Mouse (Mus musculus) heart, embryonic 14.5 days (tissue): ENCODE results near the gene A030003K21Rik. TPM values are rescaled to one million over a fixed set of nuclear protein-coding genes. Genes with fewer than 3 reads are reported as not detected.
"Not testable (repeated sequence)": the region's sequence is repeated elsewhere in the genome, so short reads cannot be mapped to it uniquely, and the experiment has no call there.

Source experiments
- ATAC-seq: fragments of 200-750 bp; cut with Nextera tagmentation; 2 replicates; pipeline ENCODE4 v1.8.0; 2017; ENCODE audit warnings: low read depth, moderate TSS enrichment; ENCODE audit not compliant: insufficient number of reproducible peaks, insufficient read depth, low FRiP score
- H3K27ac ChIP-seq, 2 experiments: fragments of 200-500 bp in 1 of 2; fragments of 300-500 bp in 1 of 2; sonication (generic) in 1 of 2; replicated peaks in 1 of 2; 2 replicates each; pipeline ENCODE4 v1.5.1; 2012 to 2014; ENCODE audit warnings: low read depth in 2 of 2, low read length in 2 of 2, control low read depth in 1 of 2, mild to moderate bottlenecking in 1 of 2, mixed read lengths in 1 of 2; ENCODE audit not compliant: control insufficient read depth in 1 of 2, insufficient read depth in 1 of 2
- H3K27me3 ChIP-seq: fragments of 300-500 bp; sonication (generic); 2 replicates; pipeline ENCODE4 v1.6.1; 2014; ENCODE audit warnings: mild to moderate bottlenecking, low read length, control low read depth; ENCODE audit not compliant: control insufficient read depth, insufficient read depth
- H3K36me3 ChIP-seq: fragments of 300-500 bp; sonication (generic); 2 replicates; pipeline ENCODE4 v1.6.1; 2014; ENCODE audit warnings: mild to moderate bottlenecking, control low read depth, low read length, mixed read lengths; ENCODE audit not compliant: control insufficient read depth, insufficient read depth
- H3K4me1 ChIP-seq, 2 experiments: fragments of 200-500 bp in 1 of 2; fragments of 300-500 bp in 1 of 2; sonication (generic) in 1 of 2; 2 replicates each; pipeline ENCODE4 v1.6.1; 2012 to 2014; ENCODE audit warnings: low read length in 2 of 2, control low read depth in 1 of 2, mixed read lengths in 1 of 2; ENCODE audit not compliant: control insufficient read depth in 2 of 2, insufficient read depth in 2 of 2
- H3K4me2 ChIP-seq: fragments of 300-500 bp; sonication (generic); 2 replicates; pipeline ENCODE4 v1.6.1; 2014; ENCODE audit warnings: mild to moderate bottlenecking, low read length
- H3K4me3 ChIP-seq, 2 experiments: fragments of 200-500 bp in 1 of 2; fragments of 300-500 bp in 1 of 2; sonication (generic) in 1 of 2; 2 replicates each; pipeline ENCODE4 v1.5.1; 2012 to 2014; ENCODE audit warnings: low read length in 2 of 2, mild to moderate bottlenecking in 2 of 2, control low read depth in 1 of 2, low read depth in 1 of 2, moderate library complexity in 1 of 2; ENCODE audit not compliant: control insufficient read depth in 1 of 2, insufficient read depth in 1 of 2
- H3K9ac ChIP-seq: fragments of 300-500 bp; sonication (generic); 2 replicates; pipeline ENCODE4 v1.6.1; 2014; ENCODE audit warnings: mild to moderate bottlenecking, low read length
- H3K9me3 ChIP-seq: fragments of 300-500 bp; sonication (generic); 2 replicates; pipeline ENCODE4 v1.6.1; 2016; ENCODE audit warnings: low read length, control low read depth; ENCODE audit not compliant: control insufficient read depth
- WGBS: fragments of 180-500 bp; shearing (Covaris S2); extraction: QIAGEN DNeasy Blood & Tissue Kit; methylation state at CpG from one replicate; pipeline ENCODE4 v1.1.7; 2014; 5-methylcytosine and 5-hydroxymethylcytosine counted together
- polyA plus RNA-seq: library from polyadenylated mRNA; unstranded; fragments of >200 nt; fragmentation: Nextera tagmentation; extraction: Ambion mirVana; gene quantifications from 2 replicates; pipeline ENCODE4 v1.2.1, GENCODE M21; 2014

A030003K21Rik gene
- polyA plus RNA-seq, 1 experiment from 2014 or later, result not detected

DNA sequence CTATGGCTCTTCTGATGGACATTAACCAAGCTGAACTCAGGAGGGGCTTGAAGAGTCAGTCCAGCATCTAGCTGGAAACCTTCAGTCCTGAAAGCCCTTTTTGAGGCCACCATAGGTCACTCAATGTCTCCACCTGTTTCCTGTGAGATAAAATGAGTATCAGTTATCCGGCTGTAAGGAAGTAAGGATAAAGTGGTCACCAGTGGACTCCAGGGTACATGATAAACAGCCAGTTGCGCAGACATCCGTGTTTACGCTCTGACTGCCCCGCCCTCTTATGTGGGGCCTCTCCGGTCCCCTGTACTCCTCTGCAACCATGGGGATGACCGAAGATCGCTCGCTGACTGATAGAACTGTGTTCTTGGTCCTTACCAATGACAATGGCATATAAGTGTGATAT lies 31.2 kb upstream of the A030003K21Rik start:
- no peak overlapping the region for H3K4me2 ChIP-seq
- H3K9ac ChIP-seq, result no peak overlapping the region
- H3K27ac ChIP-seq, result no peak overlapping the region
- peak; percentile 71 for ATAC-seq
- no peaks in the 10 kb centered on the region for H3K9me3 ChIP-seq
- 50% methylated on average over 9 of the region's 9 CpGs for WGBS
- no peak overlapping the region for H3K4me3 ChIP-seq
- H3K4me1 ChIP-seq, result peaks cover 9 to 31% of the 10 kb centered on the region in 2 experiments; a peak in 3 of 4 replicates
- H3K27me3 ChIP-seq, result no peaks in the 10 kb centered on the region
- H3K36me3 ChIP-seq, result no peaks in the 10 kb centered on the region

DNA sequence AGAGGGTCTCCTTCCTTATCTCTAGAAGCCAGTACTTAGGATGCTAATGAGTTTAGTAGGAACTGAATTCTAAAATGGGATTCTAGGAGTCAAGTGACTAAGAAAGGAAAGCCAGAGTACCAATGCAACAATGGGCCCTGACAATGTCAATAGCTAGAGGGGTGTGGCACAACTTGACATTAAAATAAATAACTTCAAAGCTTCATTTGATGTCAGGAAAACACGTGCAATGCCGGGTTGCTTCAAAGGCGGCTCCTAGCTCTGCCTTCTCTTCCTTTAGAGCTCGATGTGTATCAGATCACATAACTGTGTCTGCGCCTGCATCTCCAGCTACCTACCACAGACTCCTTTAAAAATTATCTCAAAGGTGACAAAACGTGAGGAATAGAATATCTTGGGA lies 30.7 kb upstream of the A030003K21Rik start:
- no peak overlapping the region for H3K27ac ChIP-seq
- no peaks in the 10 kb centered on the region for H3K27me3 ChIP-seq
- H3K36me3 ChIP-seq, result no peaks in the 10 kb centered on the region
- no peaks in the 10 kb centered on the region for H3K9me3 ChIP-seq
- no peak overlapping the region for H3K4me3 ChIP-seq
- H3K4me2 ChIP-seq, result no peak overlapping the region
- H3K9ac ChIP-seq, result no peak overlapping the region
- peaks cover 9 to 31% of the 10 kb centered on the region in 2 experiments; a peak in 3 of 4 replicates for H3K4me1 ChIP-seq
- ATAC-seq, result no peak
- WGBS, result 31% methylated on average over 6 of the region's 6 CpGs

DNA sequence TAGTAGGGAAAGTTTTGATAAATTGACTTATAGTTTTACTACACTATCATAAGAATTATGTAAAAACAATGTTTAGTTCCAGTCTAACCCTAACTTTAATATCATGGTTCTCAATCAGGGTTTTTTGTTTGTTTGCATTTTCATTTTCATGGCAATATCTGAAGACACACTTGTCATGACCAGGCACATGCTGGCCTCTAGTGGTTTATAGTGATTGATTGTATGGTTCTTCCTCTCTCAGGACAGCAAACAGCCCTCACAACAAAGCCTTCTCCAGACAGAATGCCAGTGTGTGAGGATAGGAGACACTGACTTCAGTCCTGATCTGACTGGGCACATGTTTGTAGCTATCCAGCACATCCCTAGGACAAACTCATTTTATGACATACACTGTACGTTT lies 30.1 kb upstream of the A030003K21Rik start:
- Histone ChIP-seq H3K4me2 (no peak overlapping the region), H3K27me3 (no peaks in the 10 kb centered on the region), H3K4me3 (no peak overlapping the region), H3K9me3 (no peaks in the 10 kb centered on the region), H3K4me1 (peaks cover 9 to 31% of the 10 kb centered on the region in 2 experiments; a peak in 3 of 4 replicates), H3K36me3 (no peaks in the 10 kb centered on the region), H3K9ac (no peak overlapping the region), H3K27ac (no peak overlapping the region; a peak in 1 of 4 replicates)
- WGBS, result 72% methylated on average over 1 of the region's 1 CpGs
- no peak for ATAC-seq

DNA sequence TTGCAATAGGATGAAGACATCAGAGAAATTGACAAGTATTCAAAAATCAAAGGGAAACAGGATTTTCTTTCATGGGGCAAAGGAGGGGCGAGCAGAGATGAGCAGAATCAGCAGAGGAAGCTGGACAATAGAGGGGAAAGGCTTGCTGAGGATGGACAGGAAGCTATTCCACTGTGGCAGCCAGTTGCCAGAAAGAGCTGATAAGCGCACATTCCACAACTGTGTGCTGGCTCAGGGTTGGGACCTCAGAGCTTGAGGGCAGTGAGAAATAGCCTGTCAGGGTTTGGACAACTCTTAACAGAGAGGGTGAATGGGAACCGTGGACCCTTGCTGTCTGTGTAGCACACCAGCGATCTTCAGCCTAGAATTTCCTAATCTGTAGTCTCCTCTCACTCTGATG lies 28.9 kb upstream of the A030003K21Rik start:
- Histone ChIP-seq H3K9ac (no peak overlapping the region), H3K4me2 (peak overlapping the region; percentile 19), H3K4me3 (no peak overlapping the region), H3K27me3 (no peaks in the 10 kb centered on the region), H3K9me3 (no peaks in the 10 kb centered on the region), H3K36me3 (no peaks in the 10 kb centered on the region), H3K27ac (peak overlapping the region; percentile 51 to 61), H3K4me1 (peaks cover 9 to 31% of the 10 kb centered on the region in 2 experiments; a peak in 3 of 4 replicates)
- WGBS, result 2% methylated on average over 4 of the region's 4 CpGs
- peak; percentile 80 for ATAC-seq

DNA sequence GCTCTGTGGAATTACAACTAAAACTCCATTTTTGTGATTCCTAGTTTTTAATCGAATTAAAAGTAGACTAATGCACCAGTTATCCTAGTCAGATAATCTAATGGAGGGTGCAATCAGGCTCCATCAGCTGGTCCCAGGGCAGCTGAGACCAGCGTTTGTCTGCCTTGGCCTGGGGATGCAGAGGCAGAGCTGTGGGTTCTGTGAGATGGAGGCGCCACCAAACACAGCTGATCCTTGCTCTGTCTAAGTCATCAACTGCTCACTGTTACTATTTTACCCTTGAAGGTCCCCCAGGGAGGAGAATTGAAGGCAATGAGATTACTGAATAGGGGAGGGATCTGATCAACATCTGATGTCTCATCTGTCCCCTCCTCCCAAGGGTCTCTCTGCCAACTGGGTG lies 23.2 kb upstream of the A030003K21Rik start:
- H3K9me3 ChIP-seq, result no peaks in the 10 kb centered on the region
- H3K4me2 ChIP-seq, result no peak overlapping the region
- H3K4me3 ChIP-seq, result no peak overlapping the region
- H3K9ac ChIP-seq, result no peak overlapping the region
- WGBS, result 63% methylated on average over 3 of the region's 3 CpGs
- H3K27ac ChIP-seq, result no peak overlapping the region
- no peaks in the 10 kb centered on the region for H3K36me3 ChIP-seq
- no peak for ATAC-seq
- H3K27me3 ChIP-seq, result no peaks in the 10 kb centered on the region
- peaks cover 0 to 4% of the 10 kb centered on the region in 2 experiments; a peak in 2 of 4 replicates for H3K4me1 ChIP-seq

DNA sequence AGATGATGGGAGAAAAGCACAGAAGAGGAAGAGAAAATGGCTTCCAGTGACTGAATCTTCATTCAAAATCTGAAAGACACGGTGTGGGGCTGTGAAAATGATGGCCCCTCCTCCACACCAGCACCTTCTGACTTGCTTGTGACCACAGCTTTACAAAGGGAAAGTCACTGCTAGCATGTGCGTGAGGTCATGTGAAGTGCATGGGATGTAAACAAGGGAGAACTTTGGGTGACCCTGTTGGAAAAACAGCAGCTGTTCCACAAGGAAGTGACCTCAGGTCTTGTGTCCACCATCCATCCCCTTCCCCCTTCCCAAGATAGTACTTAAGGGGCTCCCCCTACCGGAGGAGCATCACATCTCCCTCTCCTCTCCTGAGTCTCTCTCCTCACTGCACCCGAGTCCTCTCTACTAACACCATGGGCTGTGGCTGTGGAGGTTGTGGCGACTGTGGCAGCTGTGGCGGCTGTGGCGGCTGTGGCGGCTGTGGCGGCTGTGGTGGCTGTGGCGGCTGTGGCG lies 16.7 kb upstream of the A030003K21Rik start, which contains the start of gene Gm47955:
Gene Gm47955 (plus strand): TSS at position 417 of the 516 bp plus-strand sequence.
- Histone ChIP-seq H3K9ac (no peak within 1 kb of the TSS), H3K9me3 (no peaks in the 10 kb centered on the region), H3K4me2 (no peak within 1 kb of the TSS), H3K27me3 (no peaks in the 10 kb centered on the region), H3K27ac (no peak within 1 kb of the TSS), H3K4me3 (no peak within 1 kb of the TSS), H3K36me3 (no peaks in the 10 kb centered on the region), H3K4me1 (no peaks in the 10 kb centered on the region)
- ATAC-seq, result no peak
- WGBS, result 86% methylated on average over 11 of the region's 11 CpGs

DNA sequence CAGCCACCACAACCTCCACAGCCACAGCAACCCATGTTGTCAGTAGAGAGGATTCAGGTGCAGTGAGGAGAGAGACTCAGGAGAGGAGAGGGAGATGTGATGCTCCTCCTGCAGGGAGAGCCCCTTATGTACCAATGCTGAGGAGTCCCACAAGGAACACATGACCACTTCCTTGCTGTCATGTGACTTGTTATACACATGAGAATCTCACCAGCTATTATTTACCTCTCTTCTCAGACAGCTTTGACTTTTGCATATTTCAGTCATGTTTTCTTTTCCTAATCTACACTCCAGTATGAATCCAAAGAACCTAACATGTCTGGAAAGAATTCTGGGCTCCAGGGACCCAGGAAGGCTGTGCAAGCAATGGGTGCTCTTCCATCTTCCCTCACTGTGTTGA lies 12.7 kb upstream of the A030003K21Rik start, which contains the start of gene Gm7544:
Gene Gm7544 (minus strand): TSS at position 101 of the 400 bp plus-strand sequence.
- H3K27ac ChIP-seq, H3K36me3 ChIP-seq, H3K4me1 ChIP-seq, ATAC-seq, H3K4me2 ChIP-seq, H3K9me3 ChIP-seq, H3K27me3 ChIP-seq, H3K4me3 ChIP-seq, H3K9ac ChIP-seq: not testable (repeated sequence)

DNA sequence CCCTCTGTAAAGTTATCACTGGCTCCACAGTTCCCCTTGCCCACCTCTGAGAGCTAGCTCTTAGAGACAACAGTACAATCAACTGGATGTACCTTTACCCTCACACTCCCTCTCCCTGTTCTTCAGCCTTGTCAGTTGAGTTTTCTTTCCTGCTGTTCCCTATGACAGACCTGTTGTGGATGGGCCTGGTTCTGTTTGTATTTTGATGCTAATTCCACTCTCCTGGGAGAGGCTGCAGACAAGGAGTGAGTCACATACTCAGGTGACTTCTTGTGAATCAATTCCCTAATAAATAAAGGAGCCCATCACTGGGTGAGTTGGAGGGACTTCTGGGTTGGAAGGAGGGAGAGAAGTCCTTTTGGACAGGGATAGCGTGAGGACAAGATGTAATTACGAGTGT lies 5.4 kb upstream of the A030003K21Rik start:
- peaks cover 0 to 4% of the 10 kb centered on the region in 2 experiments; a peak in 2 of 4 replicates for H3K4me1 ChIP-seq
- H3K9ac ChIP-seq, result no peak overlapping the region
- H3K36me3 ChIP-seq, result no peaks in the 10 kb centered on the region
- 71% methylated on average over 2 of the region's 2 CpGs for WGBS
- H3K27me3 ChIP-seq, result no peaks in the 10 kb centered on the region
- H3K27ac ChIP-seq, result no peak overlapping the region
- H3K4me2 ChIP-seq, result no peak overlapping the region
- no peak overlapping the region for H3K4me3 ChIP-seq
- ATAC-seq, result no peak
- H3K9me3 ChIP-seq, result no peaks in the 10 kb centered on the region
